Mouse (Mus musculus): ENCODE results near the gene Clec2g. TPM values are rescaled to one million over a fixed set of nuclear protein-coding genes. Genes with fewer than 3 reads are reported as not detected.
"Not testable (repeated sequence)": the region's sequence is repeated elsewhere in the genome, so short reads cannot be mapped to it uniquely, and the experiment has no call there.

The Clec2g gene
- polyA plus RNA-seq, 1 experiment from 2014 or later, result 0.17 TPM

DNA sequence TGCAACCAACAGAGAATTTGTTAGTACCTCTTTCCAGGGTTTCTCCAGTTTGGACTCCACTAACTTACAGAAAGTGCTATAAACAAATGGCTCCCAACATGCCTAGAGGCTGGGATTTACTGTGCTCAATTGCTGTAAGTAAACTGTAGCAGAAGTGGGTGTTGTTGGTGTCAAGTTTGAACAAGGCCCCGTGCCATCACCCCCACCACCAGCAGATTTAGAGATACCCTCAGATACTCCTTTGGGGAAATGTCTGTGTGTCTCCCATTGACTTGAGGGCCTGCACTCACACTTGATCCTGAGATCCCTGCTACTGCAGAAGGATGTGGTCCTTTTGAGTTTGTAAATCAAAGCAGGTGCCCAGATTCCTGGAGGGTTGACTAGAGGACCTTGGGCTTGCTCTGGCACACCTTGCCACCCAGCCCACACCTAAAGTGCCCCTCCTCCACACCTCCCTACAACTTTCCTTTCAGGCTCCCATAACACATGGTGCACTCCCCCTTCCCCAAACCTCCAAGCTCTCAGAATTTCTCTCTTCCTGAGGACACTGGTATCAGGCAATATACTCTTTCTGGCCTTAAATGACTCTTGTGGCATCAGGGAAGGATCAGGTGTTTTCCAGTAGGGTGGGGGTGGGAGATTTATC is 37.3 kb downstream of the Clec2g start:
- DNase-seq (ENCODE audit: low spot score), result no peak

DNA sequence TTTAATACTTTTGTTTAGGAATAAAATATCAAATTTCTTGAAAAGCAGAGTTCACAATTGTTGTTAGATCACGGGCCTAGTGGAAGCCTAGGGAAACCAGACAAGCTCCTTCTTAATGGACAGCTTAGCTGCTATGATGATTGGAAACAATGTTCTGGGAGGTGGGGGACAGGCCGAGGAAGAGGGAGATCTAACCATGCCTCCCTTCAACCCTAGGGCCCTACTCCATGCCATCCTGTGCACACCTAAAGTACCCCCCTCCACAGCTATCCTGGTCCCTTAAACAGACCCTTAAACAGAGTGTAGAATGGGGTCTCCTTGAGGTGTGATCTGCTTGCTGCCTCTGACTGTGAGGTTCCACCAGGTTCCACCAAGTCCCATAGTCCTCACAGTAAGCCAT is 38.0 kb downstream of the Clec2g start:
- no peak for DNase-seq (ENCODE audit: low spot score)

DNA sequence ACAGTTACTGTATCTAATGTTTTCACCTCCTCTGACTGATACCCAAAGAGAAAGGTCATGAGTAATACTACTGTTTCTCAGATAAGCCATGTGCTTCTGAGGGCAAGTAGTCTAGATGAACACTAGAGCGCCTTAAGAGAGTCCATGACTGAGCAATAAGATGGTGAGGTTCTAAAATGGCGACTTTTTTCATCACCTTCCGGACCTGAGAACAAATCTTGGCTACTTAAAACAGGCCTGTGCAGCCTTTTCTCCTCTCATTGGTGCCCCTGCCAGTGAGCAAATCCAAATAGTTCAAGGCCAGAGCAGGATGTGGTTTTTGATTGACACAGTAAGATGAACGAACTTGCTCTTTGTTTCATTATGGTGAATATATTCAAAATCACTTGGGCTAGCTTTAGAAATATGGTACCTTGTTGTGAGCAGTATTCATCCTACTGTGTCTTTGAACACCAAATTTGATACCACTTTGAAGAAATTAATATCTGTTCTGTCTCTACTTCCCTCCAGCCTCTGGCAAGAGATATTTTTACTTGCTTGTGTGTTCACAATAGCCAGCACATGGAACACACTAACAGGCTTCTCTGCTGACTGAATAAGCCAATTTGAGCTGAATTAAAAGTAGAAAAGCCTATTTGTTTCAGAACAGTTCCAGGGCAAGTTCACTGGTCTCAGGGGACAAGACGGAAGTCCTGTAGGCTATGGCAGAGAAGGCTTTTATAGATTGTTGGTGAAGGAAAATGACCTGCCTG is 38.7 kb downstream of the Clec2g start:
- peak; percentile 45 for DNase-seq (ENCODE audit: low spot score)

DNA sequence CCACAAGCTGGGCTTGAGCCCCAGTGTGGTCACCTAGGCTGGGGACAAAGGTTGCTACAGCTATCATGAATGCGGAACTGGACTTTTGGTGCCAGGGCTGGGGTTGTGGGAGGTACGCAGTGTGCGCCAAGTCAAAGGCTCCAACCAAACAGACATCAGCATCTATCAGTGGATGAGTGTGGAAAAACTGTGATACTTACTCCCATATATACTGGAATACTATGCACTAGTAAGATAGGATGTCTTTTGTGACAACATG is 39.2 kb downstream of the Clec2g start:
- no peak for DNase-seq (ENCODE audit: low spot score)

DNA sequence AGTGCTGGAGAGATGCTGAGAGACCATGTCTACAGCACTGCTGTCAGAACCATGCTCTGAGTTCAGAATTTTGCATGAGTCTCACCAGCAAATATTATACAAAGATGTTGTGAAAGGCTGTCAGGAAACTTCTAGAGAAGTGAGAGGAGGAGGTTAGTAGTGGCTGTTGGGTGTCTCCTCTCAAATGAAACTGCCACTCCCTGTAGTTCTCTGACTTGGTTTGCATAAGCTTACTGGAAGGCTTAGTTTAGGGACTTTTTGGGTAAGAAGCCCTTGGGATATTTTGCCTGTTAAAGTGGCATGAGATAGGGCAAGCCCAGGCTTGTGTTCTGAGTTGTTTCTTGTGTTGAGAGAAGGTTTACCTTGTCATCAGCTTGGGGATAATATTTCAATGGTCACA is 40.7 kb downstream of the Clec2g start:
- not testable (repeated sequence) for DNase-seq (ENCODE audit: low spot score)

DNA sequence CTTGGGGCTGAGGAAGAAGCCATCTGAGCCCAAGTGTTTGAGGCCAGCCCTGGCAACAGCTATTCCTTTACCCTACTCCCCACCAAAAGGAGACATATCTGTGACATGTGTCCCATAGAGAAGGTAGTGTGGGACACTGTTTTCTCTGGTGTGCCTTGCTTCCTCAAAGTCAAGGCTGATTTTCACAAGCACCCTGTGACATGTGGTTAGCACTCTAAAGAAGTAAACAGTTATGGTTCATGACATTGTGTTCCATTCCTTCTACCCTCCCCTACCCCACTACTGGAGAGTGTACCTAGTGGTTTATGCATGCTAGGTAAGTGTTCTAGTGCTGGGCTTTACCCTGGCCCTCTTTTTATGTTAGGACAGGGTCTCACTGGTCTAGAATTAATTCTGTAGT is 42.0 kb downstream of the Clec2g start:
- no peak for DNase-seq (ENCODE audit: low spot score)

DNA sequence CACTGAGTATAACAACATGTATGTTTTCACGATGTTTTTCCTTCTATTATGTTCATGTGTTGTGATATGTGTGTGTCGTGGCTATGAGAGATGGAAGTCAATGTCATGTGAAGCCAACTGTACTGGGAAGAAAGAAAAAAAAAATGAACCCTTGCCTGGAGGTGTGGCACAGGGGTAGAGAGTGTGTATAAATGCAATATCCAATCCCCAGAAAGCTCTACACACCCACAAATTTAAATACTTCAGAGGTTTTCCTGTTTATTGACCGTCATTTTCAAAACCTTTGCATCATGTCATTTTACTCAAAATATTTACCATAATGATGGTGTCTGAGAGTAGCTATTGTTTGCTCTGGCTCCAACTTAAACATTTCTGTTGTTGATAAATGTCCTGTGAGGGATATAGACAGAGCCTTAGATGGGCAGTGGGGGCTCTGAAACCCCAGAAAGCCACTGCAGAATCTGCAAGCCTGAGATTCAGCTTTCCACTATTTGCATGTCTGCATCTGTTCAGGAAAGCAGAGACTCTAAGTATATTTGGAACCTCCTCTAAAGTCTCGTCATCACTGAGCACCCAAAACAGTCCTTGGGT is 47.9 kb downstream of the Clec2g start:
- DNase-seq (ENCODE audit: low spot score), result not testable (repeated sequence)

DNA sequence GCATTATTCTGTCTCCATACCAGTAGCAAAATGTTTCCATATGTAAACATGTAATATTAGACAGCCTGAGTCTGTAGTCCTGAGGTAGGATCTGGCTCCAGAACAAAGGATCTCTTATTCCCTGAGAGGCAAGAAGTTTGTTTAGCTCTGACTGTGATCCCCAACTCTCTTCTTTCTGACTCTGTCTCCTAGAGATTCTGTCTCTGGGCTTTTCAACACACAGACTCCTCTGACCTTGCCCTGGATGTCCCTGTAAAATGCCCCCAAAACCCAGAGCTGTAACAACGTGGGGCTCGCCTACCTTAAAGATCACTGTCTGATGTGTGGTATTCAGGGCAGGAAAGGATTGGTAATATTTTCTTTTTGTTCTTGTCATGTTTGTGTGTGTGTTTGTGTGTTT is 58.2 kb downstream of the Clec2g start:
- no peak for DNase-seq (ENCODE audit: low spot score)

DNA sequence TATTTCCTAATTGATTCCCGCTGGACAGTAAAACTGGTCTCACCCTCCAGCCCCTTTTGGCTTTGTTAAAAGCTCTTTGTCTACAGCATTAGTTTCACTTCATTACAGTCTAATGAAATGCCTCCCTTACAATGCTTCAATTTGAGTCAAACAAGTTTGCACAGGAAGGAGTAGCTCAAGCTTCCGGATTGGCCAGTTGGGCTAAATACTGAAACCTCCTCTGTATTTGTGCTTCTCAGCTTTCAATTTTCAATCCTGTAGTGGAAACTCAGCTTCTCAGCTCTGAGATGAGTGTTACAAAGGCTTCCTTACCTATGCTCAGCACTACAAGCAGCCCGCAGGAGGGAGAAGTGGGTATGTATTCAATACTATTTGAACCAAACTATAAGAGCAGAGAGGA is 58.6 kb downstream of the Clec2g start:
- DNase-seq (ENCODE audit: low spot score), result no peak

DNA sequence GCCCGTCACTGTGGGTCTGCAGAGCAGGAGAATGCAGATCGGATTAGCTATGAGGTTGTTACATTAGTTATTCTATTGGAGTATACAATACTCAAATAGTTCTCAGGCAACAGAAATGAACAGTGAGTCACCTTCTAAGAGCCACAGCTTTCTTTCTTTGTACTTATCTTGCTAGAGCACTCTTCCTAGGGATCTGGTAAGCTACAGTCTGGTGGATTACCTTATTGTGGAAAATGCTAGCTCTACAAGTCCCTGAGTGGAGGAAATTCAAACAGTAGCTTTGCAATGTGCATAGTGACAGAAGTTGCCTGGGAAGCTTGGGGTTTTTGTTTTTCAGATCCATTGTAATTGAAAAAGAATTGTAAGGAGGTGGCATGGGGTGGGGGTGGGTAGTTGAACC is 59.0 kb downstream of the Clec2g start:
- no peak for DNase-seq (ENCODE audit: low spot score)

DNA sequence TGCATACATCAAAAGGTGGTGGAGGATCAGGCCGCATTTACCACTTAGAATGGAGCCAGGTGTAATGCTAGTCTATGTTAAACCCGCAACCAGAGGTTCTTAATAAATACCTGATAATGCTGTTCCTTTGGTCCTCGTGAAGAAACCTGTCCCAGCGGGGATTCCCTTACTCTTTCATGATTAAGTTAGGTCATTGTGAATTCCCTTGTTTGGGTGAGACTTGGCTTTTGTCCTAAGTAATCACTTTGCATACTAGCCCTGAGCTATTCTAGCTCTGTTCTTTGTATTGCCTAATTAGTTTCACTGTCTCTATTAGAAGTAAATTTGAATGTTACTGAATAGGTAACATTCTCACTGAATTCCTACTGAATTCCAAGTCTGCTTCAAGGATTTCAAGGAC is 60.2 kb downstream of the Clec2g start:
- no peak for DNase-seq (ENCODE audit: low spot score)

DNA sequence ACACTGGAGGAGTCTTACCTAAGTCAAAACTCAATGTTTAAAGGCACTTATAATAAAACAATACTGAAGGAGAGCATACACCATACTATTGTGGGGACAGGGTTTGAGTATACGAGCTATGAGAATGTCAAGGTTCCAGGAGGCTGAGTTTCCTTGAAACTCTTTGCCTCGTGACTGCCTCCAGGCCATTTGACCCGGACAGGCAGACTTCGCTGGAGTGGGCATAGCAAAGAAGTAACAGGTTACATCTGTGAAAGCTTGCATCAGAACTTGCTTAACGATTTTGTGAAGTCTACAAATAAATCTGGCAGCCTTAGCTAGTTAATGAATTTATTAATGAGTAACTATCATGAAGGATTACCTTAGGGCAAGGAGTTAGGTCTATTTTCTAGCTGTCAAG is 60.6 kb downstream of the Clec2g start:
- no peak for DNase-seq (ENCODE audit: low spot score)

DNA sequence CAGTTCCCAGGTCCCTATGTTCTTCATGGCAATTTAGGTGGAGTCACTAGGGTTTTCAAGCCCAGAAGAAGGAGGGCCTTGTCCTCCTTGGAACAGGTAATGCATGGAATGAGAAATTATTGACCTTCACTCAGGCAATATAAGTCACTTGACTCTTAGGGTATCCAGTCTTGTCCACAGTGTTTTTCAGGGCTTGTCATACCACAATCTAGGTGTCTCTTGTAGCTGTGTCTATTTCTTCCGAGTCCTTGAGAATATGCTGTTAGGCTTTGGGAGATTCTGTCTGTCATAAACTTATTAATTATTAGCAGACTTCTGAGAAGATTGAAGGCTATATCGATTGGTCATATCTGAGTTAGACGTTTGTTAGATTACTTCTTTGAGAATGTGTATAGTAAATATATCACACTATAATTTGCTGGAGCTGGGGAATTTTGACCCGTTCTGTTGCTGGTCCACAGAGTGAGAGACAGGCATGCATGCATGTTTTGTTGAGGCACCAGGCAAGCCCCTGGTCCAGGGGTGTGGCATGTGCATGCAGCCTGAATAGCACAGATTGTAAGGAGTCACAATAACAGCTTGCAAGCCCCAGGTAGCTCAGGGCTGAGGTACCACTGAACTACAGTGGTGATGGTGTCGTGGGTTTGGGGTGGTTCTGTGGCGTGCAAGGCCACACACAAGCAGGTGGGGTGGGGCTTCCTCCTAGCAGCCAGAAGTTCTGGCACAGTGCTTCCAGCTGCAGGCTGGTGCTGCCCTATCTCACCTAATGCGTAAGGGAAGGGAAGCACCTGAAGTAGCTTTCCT is 61.3 kb downstream of the Clec2g start:
- no peak for DNase-seq (ENCODE audit: low spot score)

DNA sequence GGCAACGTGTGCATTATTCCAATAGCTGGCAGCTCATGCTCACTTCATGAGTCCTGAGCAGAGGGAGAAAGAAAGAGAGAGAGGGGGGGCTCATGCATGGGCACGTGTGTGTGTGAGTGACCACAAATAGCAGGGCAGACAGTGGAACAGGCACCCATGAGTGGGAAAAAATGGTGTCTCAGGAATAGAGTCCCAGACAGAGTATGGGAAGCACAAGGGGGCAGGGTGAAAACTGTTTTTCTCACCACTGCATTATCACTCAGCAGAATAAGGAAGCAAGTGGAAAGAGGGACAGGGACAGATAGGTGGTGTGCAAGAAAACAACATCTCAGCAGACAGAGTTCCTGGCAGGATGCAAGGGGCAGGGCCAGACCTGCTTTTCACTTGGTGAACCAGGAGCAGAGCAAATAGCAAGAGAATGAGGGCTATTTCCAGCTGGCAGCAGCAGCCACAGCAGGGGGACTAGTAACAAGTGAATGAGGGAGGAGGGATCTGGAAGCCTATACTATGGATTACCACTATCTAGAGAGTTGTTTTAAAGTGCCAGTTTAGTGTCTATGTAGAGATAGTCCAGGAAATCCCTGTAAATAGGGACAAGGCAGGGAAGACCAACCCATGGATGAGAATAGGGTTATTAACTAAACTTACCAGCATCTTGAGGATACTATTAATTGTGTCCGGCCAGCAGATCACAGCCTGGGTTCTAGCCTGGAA is 62.0 kb downstream of the Clec2g start:
- no peak for DNase-seq (ENCODE audit: low spot score)

DNA sequence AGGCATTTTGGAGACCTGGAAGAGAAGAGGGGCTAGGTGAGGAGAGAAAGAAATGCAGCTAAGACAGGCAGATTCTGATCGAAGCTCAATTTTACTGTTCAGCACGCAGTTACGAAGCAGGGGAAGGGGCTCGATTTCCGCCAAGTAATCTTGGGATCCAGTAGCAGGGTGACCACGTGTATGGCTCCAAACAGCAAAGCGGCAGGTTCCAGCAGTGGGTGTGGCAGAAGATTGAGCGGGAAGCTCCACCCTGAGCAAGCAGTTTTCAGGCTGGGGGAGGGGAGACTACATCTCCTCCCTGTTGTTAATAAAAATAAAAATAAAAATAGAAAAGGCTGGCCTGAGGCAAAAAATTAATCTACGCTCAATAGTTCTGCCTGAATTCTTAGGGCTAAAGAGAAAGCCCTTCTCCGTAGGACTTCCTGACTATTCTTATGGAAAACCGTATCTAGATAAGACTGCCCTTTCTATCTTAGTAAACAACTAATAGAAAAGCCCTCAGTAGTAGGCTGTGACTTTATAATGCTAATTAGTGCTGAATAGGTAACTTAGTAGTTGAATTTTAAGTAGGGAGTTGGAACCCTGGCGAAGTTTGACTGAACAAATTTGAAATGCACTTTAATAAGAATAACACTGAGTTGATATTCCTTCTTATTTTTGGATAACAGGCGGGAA is 62.7 kb downstream of the Clec2g start:
- no peak for DNase-seq (ENCODE audit: low spot score)

DNA sequence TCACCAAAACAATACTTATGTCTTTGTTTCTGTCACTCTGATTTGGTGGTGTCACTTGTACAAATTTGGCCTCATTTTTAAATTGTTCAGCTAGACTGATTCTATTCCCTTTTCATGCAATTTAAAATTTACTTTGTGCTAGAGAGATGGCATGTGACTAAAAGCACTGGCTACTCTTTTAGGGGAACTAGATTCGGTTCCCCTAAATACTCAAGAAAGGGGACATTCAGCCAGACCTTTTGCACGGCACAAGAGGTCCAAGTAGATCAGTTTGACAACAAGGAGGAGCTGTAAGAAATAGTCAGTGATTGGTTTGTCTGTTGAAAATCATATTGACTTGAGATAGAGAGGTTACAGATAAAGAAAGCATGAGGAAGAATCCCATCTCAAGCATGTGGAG is 67.2 kb downstream of the Clec2g start:
- no peak for DNase-seq (ENCODE audit: low spot score)

DNA sequence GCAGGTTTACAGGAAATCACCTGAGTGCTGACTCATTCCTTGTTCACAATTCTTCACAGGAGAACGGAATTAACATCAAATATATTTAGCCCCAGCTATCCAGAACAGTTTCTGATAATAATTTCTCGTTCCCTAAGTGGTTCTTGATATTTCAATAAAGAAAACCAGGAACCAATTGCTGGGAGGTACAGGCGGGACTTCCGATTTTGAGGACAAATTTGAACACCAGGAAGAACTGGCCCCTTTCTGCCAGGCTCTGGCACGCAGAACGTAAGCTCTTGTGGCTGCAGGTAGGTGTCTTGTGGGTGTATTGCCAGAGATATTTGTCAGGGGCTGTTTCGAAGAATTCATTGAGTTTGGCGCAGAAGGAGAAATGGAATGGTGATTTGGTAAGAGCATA is 74.4 kb downstream of the Clec2g start:
- no peak for DNase-seq (ENCODE audit: low spot score)

DNA sequence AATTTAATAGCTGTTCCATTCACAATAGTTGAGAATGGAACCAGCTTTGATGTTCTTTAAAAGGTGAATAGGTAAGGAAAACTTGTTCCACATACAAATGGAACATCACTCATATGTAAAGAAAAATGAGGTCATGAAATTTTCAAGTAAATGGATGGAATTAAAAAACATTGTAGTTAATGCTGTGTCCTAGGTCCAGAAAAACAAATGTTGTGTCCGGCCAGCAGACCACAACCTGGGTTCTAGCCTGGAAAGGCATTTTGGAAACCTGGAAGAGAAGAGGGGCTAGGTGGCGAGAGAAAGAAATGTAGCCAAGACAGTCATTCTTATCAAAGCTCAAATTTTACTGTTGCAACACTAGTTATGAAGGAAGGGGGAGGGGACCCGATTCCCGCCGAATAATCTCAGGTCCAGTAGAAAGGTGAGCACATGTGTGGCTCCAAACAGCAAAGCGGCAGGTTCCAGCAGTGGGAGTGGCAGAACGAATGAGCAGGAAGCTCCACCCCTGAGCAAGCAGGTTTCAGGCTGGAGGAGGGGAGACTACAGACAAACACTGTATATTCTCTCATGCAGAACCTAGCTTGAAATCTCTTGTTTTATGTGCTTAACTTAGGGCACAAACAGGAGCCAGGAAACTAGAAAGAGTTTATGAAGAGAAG is 75.8 kb downstream of the Clec2g start:
- DNase-seq (ENCODE audit: low spot score), result not testable (repeated sequence)

DNA sequence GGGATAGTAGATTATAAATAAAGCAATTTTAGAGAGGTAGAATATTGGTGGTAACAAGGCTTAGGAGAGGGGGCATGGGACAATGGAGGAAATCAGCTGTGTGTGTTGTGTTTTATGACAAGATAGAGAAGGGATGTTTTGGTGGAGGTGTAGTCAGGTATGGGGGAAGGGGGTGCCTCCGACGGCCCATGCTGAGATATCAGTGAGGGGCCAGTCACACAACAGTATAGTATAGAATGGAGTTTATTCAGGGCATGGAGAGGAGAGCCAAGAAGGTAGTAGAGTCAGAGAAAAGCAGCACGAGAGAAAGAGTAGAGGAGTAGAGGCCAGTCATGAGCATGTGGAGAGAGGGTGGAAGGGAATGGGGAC is 76.3 kb downstream of the Clec2g start:
- no peak for DNase-seq (ENCODE audit: low spot score)

DNA sequence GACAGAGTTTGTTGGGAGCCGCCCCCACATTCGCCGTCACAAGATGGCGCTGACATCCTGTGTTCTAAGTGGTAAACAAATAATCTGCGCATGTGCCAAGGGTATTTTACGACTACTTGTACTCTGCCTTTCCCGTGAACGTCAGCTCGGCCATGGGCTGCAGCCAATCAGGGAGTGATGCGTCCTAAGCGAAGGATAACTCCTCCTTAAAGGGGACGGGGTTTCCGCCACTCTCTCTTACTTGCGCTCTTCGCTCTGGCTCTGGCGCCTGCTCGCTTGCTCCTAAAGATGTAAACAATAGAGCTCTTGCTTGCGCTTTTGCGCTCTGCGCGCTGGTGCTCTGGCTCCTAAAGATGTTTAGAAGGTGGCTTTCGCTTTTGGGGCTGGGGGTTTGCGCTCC is 77.8 kb downstream of the Clec2g start:
- DNase-seq (ENCODE audit: low spot score), result not testable (repeated sequence)

DNA sequence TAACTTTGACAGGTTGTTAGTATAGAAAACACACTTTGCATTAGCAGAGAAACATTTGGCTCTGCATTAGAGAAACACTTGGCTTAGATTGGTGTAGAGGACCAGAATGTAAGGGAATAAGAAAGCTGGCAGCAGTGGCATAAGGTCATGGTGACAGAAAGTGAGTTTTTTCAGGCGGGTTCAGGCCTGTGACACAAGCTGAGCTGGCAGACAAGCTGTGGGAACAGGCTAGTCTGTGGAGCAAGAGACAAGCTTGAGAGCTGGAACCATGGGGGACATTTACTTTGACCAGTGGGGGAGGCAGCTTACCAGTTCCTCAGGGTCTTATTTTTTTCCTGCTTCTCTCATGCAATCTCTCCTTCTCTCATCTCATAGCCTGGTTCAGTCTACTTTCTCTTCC is 78.8 kb downstream of the Clec2g start:
- no peak for DNase-seq (ENCODE audit: low spot score)
